Mouse (Mus musculus) T-cell, adult 2 months (primary cell): ENCODE results near the gene Plac9a.
"Not testable (repeated sequence)": the region's sequence is repeated elsewhere in the genome, so short reads cannot be mapped to it uniquely, and the experiment has no call there.

Source experiments
- DNase-seq: peaks from one replicate; pipeline ENCODE4 v3.0.0; 2022; ENCODE audit warnings: low spot score

The Plac9a gene

DNA sequence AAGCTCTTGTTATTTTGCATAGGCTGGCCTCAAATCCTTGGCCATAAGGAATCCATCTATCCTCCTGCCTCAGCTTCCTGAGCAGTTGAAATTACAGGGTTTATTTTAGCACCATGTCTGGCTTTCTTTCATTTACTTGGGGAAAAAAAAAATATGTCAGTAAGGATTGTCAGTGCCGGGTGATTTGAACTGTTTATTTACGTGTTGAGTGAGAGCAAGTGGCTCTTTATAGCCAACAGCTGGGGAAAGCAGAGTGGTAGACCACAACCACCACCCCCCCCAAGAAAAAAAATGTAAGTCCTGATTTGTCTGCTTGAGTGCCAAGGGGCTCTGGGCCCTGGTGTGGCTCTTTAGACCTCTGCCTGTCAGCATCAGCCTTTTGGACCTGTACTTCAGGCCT, 39.2 kb downstream of the Plac9a start:
- no peak for DNase-seq

DNA sequence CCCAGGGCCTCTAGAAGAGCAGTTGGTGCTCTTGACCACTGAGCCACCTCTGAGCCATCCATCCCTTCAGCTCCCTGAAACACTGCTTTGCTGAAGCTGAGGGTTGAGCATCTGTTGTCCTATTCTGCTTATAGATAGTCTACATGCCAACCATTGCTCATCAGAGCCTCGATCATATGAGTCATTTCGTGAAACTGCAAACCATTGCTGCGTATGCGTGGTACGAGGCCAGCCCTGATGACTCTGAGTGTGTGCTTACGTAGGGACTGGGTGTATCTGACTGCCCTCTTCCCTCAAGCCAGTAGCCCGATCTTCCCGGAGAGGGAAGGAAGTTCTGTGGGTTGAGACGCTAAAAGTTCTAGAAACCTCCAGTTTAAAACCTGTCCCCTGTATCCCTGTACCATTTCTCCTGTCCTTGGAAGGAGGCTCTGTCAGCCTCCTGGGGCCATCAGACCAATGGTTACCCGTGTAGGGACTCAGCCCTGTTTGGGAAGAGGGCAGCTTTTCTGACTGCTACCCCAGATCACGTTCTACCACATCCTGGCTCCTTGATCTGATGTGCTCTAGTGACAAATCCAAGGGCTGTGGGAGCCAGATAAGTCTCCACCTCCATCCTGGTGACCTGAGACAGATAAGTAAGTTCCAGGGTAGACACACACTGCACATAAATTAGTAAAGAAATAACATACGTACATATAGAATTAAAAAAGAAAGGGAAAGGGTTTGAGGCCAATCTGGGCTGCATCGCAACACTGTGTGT, 40.9 kb downstream of the Plac9a start:
- DNase-seq: no peak

DNA sequence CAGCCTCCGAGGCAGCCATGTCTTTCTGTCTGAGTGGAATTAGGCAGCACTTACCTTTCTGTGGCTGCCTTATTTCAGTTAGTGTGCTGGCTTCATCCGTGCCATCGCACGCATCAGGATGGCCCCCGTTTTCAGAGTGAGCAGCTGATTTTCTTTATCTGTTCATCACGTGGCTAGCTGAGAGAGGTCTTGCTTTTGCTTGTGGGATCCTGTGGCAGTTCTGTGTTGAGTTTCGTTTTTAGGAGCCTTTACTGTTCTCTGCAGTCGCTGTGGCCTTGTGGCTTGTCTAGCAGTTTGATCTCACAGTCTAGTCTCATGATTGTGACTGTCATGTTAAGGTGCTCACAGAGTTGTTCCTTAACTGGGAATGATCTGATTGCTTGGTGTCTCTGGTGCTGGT, 45.0 kb downstream of the Plac9a start:
- peak; percentile 77 for DNase-seq

DNA sequence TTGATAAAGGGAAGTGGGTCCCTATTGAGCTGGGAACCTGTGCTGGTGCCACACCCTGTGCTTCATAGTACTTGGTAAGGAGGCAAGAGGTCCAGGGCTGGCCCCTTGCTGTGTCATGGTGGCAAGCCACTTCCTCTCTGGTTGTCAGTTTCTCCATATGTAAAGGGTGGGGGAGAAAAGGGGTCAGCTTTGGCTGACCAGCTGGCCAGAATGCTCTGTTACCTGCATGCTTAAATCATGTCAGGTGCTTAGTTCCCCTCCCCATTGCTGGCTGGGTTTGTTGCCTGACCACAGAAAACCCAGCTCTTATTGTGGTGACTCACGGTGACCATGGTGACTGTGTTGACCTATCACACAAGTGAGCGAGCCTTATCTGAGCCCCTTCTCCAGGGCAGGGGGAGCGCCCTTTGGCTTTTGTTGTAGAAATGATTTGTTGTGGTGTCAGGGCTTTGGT, 45.7 kb downstream of the Plac9a start:
- peak; percentile 19 for DNase-seq

DNA sequence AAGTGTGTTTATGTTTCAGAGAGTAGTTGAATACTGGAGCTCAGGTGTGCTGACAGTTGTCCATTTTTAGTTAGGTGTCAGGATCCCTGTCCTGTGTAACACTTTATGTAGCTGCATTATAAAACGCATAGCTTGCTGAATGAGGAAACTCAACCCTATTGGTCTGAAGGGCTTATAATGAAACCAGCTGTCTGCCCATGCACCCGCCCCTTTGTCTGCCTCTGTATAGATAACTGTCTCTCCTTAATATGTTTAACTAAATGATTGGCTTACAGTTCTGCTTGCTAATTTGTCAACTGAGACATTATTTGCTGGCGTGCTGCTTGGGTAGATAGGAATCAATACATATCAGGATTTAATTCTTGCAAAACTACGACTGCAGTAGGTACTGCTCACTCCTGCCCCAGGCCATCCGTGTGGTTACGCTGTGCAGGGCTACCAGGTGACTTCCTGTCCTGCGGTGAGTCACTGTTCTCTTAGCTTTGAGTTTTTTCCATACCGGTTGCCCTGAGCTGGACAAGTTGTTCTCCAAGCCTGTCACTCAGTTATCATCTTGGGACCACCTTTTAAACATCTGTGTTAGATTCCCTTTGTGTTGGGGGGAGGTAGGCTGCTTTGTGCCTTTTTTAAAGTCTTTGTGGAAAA, 47.5 kb downstream of the Plac9a start:
- DNase-seq: peak; percentile 46

DNA sequence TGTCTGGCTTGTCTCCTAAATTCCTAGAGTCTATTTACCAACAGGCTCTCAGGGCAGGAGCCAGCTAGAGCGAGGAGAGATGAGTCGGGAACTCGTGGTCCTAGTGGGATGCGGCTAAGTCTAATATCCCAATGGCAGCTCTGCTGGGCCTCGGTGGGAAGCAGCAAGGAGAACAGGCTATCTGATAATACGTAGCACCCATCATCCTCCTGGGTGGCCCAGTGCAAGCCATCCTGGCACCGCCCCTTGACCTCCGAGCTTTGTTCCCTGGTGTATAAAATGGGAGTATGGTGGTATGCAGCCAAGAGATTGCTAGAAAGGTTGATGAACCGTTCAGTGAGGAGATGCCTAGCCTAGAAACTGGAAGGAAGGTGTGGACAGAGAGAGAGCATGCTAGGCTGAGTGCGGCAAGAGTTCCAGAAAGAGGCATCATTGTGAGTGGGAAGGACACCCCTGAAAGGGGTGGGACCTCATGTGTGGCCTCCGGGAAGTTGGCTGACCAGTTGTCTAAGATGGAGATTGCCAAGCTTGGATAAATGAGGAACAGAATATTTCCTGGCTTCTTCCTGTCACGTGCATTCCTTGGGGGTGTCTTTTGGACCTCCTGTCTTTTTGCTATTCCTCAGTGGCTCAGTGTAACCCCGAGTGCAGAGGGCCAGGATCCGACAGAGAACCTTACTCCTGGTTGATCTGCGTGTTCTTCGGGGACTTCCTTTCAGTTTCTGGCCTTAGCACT, 49.0 kb downstream of the Plac9a start:
- DNase-seq: no peak

DNA sequence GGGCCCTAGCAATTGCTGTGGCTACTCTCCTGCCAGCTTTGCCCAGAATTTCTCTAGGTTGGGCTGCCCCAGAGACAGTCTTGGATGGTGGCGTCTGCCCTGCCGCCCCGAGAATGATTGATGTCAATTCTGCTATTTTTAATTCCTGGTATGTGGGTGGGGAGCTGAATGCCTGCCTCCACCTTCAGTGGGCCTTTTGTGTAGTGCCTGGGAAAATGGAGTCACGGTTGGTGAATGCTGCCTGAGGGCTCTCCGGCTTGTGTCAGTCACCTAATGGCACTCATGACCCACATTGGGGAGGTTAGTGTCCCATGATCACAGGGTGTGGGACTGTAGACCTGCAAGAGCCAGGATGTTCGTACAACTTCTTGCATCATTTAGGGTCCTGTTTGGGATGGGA, 49.6 kb downstream of the Plac9a start:
- DNase-seq: no peak

DNA sequence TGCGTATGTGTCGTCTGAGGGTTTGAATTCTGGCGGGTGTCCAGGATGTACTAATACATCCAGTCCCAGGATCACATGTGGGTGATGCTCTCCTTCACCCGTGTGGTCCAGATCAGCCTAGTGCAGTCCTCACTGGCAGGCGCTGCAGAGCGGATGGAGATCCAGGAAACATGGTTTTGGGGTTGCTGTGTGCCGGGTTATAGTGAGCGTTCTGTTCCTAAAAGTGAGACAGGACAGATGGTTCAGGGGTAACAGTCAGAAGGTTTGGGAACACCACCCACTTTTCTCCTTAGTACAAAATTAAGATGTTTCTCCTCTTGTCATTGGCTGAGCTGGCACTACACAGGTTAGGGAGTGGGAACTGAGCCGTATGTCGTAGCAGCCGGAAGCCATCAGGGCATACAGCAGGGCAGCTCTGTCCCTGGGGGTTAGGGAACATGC, 50.8 kb downstream of the Plac9a start:
- no peak for DNase-seq

DNA sequence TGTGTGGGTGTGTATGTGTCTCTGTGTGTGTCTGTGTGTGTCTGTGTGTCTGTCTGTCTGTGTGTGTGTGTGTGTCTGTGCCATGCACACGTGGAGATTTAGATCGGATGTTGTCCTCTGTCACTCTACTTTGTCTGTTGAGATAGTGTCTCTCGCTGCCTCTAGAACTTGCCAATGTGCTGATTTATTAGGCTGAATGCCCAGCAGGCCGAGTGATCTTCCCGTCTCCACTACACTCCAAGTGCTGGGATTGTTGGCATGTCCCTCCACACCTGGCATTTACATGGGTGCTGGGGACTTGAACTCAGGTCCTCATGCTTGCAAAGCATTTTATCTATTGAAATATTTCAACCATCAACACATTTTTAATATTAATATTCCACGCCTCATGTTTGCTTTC, 51.7 kb downstream of the Plac9a start:
- no peak for DNase-seq

DNA sequence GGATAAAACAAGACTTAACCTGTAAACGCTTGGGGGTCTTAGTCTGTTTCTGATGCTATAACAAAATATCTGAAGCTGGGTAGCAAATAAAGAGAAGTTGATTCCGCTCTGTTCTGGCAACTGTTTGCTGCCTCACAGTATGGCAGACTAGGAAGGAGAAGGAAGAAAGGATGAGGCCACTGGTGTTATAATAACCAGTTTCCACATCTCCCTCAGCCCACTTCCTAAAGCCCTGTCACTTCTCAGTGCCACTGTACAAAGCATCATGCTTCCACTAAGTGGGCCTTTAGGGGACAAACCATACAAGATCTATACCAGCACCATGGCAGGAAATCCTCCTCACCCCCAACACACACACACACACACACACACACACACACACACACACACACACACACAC, 52.5 kb downstream of the Plac9a start:
- no peak for DNase-seq

DNA sequence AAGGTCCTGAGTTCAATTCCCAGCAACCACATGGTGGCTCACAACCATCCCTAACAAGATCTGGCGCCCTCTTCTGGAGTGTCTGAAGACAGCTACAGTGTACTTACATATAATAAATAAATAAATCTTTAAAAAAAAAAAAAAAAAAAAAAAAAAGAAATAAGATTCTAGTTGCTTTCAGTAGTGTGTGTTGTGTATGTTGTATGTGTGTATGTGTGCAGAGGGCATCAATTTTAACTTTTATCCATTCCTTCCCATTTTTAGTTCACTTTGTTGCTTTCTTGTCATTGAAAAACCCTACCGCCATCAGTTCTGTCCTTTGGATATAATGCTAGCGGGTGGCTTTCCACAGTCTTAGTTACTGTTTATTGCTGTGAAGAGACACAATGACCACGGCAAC, 54.2 kb downstream of the Plac9a start:
- not testable (repeated sequence) for DNase-seq

DNA sequence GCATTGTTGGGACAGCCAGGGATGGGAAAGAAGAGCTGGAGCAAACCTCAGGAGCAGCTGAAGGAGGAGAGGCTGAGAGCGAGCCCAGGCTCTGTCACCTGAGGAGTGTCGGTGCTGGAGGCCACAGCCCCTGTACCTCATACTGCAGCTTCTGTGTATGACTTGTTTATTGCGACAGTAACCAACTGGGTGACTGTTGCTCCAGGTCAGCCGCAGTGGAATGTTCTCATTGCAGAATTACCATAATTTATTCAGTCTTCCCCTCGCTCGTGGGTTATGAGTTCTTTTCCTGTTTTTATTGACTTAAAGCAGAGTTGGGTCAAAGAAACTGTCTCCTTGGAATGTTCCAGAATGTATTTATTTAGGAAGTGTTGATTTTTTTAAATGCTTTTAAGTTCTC, 54.7 kb downstream of the Plac9a start:
- no peak for DNase-seq

DNA sequence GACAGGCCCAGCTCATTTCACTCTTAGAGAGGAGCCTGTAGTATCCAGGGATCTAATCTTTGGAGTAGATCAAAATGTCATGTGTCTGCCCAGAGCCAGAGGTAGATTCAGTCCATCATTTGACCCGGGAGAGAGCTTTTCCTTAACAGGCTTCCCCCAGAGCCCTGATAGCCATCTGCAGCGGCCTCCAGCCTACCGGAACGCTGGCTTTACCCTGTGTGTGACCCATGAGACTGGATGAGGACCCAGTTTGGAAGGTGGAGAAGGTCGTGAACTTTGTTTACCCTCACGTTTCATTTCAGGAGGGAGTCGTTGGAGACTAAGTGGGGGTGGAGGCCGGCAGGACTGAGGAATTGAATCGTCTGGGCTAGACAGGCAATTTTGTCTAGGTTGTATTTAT, 55.2 kb downstream of the Plac9a start:
- no peak for DNase-seq

DNA sequence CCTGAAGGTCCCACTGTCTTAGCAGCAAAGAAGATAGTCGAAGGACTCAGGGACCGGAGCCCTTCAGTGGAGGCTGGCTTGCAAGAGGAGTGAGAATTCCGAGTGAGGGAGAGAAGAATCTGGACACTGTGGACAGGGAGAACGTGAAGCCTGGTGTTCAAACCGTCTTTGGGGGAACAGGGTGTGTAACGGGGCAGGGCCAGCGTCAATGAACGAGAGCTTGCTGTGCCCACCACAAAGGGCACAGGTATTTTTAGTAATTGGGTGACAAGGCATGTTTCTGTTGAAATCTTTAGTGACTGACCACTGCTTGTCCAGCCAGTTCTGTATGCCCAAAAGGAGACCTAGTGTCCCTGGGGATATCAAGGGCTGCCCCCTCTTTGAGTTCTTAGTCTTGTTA, 56.4 kb downstream of the Plac9a start:
- no peak for DNase-seq

DNA sequence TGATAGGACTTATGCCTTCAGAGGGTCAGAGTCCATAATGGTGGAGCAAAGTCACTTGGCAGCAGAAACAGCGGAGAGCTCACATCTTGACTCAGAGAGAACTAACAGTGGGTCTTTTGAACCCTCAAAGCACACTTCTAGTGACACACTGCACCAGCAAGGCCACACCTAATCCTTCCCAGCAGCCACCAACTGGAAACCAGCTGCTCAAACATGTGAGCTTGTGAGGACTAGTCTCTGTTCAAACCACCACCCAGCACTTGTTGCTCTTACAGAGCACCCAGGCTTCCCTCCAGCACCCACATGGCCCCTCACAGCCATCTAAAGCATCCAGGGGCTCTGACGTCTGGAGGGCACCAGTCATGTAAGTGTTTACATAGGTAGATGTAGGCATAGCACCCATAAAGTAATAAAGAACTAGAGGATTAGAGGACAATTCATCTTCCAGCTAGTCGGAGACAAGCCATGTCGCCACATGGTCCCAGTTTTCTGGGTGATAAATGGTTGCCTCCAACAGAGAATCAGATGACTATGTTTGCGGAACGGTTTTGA, 57.0 kb downstream of the Plac9a start:
- no peak for DNase-seq

DNA sequence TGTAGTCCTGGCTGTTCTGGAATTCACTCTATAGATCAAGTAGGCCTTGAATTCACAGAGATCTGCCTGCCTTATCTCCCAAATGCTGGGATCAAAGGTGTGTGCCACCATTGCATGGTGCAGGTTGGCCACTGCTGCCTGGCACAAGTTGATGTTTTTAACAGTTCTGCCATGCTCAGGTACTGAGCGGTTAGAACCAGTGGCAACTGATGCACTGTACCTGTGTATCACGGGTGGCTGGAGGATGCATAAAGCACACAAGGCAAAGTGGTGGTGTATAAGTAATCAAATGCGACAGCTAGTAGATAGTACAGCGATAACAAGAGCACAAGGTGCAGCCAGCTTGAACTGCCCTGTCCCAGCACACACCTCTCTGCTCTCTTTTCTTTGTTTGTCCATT, 58.5 kb downstream of the Plac9a start:
- no peak for DNase-seq

DNA sequence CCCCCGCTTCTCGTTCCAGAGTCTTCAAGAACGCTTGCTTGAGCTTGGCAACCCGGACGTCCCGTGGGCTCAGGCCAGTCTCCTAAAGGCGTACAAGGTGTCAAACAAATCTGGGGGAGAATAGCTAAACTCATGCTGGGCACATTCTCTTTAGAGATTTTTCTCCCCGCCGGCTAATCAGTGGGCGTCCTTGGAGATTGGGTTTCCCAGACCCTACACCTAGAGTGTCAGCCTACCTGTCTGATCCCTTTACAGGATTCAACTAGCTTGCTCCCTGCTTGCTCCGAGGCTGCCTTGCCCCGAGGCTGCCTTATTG, 60.3 kb downstream of the Plac9a start:
- no peak for DNase-seq

DNA sequence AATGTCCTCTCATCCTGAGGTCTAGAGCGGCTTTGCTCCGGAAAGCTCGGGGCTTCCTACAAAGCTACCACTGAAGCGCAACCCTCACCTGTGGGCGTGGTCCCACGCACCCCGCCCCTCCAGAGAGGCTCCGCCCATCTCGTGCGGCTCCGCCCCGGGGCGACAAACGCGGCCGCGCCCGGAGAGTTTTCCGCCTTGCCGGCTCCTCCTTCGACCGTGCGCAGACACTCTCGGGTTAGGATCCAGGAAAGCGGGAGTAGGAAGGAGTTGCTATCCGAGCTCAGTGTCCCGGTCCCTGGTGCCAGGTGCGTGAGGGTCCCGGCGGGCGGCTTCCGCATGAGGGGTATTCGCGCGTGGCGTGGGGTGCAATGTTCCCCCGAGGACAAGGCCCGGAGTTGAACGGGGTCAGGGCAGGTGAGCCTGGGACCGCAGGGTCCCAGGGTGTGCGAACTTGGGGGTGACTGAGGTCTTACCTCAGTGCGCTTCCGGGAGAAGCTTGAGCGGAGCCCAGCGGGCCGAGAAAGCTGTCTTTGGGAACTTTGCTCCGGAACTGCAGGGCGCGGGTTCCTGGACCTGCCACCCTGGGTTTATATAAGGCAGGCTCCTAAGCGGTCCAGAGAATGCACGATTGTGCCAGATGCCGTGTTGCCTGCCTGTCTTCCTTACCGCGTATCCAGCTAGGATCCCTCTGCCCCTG, 60.8 kb downstream of the Plac9a start, which contains the start of gene Anxa11:
Gene Anxa11, plus strand, starts transcription at position 166 of the 697 bp plus-strand sequence.
- peak; percentile 87 for DNase-seq

DNA sequence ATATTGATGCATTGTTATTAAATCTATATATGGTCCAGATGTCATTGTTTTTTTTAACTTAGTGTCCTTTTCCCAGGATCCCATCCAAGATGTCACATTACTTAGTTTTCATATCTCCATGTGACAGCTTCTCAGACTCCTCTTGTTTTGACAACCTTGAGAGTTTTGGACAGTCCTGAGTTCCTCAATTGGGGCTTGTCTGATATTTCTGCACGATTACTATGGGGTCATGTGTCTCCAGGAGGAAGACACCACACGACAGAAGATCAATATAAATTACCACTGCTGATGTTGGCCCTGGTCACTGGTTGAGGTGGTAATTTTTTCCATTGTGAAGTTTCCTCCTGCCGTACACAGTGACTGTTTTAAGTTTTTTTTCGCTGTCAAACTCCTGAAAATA, 61.3 kb downstream of the Plac9a start:
- no peak for DNase-seq

DNA sequence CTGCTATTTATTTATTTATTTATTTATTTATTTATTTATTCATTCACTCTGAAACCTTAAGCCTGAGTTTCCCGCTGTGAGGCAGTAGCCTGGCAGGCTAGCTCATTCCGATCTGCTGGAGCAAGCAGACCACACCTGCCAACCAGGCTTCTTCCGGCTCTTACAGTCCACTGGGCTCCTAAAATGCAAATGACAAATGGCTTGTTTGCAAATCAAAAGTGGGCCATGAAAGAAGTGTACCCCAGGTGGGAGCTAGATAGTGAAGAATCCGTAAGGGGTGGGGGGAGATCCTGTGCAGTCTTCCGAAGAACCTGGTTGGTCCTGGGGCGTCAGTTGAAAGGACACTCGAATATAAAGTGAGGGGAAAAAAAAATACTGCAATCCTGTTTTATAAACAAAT, 61.9 kb downstream of the Plac9a start:
- no peak for DNase-seq

DNA sequence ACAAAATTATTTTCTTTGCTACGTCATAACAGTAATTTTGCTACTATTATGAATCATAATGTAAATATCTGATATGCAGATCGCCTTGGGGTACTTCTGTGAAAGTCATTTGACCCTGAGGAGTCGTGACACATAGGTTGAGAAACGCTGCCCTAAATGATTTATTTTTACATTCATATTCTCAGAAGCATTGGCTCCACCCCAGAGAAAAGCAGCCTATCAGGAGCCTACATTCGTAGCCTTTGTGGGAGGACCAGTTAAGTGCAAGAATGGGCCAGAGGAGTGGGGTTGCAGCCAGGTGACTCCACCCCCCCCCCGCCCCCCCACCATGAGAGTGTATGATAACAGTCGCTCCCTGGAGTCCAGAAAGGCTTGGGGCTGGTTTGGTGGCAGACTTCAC, 63.1 kb downstream of the Plac9a start:
- no peak for DNase-seq

DNA sequence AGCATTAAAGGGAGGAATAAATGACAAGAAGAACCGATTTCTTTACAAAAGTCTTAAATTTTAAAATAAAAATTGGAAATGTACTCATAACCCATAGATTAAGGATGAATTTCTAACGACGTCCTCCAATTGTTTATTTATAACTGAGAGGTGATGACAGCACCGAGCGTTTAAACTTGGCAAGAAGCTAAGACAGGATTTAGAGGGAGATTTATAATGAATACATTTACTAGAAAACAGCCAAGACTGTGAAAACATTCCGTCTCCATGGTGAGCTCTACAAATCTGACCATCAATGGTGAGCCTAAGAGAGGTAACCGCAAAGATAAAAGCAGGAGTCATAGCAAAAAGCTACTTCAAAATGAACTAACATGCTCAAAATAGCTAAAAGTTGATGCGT, 64.5 kb downstream of the Plac9a start:
- DNase-seq: no peak
